Mouse (Mus musculus) spleen, adult 18-20 months (tissue): ENCODE results near the gene Bmpr1b.

ENCODE experiments used
- DNase-seq, 2 experiments: peaks; one replicate each; pipeline ENCODE4 v3.0.0; 2022; ENCODE audit warnings: mixed read lengths in 2 of 2

The Bmpr1b gene

GRCm38 (mm10) chr3:141809581-141809980, 359.6 kb downstream of the Bmpr1b start:
- no peak for DNase-seq

GRCm38 (mm10) chr3:141804133-141804532, 365.1 kb downstream of the Bmpr1b start:
- DNase-seq: no peak

- no peak for DNase-seq
These were observed 371.4 kb downstream of the Bmpr1b start for GRCm38 (mm10) chr3:141797789-141798188.

- no peak for DNase-seq
These were observed 371.9 kb downstream of the Bmpr1b start for GRCm38 (mm10) chr3:141797372-141797771.

- DNase-seq: no peak
These were observed 374.9 kb downstream of the Bmpr1b start for GRCm38 (mm10) chr3:141794371-141794770.

GRCm38 (mm10) chr3:141793755-141794154, 375.5 kb downstream of the Bmpr1b start:
- DNase-seq: no peak

GRCm38 (mm10) chr3:141792106-141792505, 377.1 kb downstream of the Bmpr1b start:
- DNase-seq: no peak

- no peak for DNase-seq
These were observed 378.0 kb downstream of the Bmpr1b start for GRCm38 (mm10) chr3:141791026-141791780.
